Mouse (Mus musculus) frontal cortex, postnatal 36 days (tissue): ENCODE measurements at regions not wholly inside any gene's neighbourhood (a gene's known extent, or its start where the extent isn't known, plus 50 kb on each side); places are given as distances from the start of the nearest gene placed in this dataset.
A peak's percentile ranks its signal among the peaks of the same experiment; 100 is the strongest.

Experiments used
- DNase-seq, 2 experiments: peaks; one replicate each; pipeline ENCODE4 v3.0.0; 2022; ENCODE audit warnings: low spot score in 2 of 2

DNA sequence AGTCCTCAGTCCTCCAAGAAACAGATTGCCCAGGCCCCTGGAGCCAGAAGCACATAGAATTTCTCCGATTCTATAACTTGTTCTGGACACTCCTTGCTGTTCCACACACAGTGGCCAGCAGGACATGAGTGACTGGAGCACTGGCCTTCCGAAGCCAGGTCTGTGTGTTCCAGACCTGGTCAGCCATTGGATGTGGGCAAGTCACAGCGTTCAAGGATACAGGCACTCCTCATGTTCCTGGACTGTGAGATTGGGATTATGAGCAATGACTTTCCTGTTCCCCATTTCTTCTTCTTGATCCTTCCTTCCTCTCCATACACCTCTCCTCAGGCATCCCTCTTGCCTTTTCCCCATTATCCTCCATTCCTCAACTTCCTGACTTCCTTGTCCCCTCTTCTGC lies 281.8 kb upstream of the Gjb5 start:
- no peak for DNase-seq

GRCm38 (mm10) chr4:127636934-127637333 lies 279.0 kb upstream of the Gjb5 start:
- DNase-seq = no peak

GRCm38 (mm10) chr4:127635262-127635661 lies 277.3 kb upstream of the Gjb5 start:
- peak in 1 of 2 experiments; percentile 19 for DNase-seq

- no peak for DNase-seq
These were observed 261.9 kb upstream of the Gjb5 start for GRCm38 (mm10) chr4:127619870-127620269.

GRCm38 (mm10) chr4:127612761-127613160 lies 254.8 kb upstream of the Gjb5 start:
- DNase-seq = peak in 1 of 2 experiments; percentile 29

- DNase-seq = peak; percentile 76 to 87
These were observed 242.9 kb upstream of the Gjb5 start for GRCm38 (mm10) chr4:127600919-127601318.

GRCm38 (mm10) chr4:127598610-127599009 lies 240.6 kb upstream of the Gjb5 start:
- no peak for DNase-seq

GRCm38 (mm10) chr4:127594081-127594480 lies 236.1 kb upstream of the Gjb5 start:
- no peak for DNase-seq

- no peak for DNase-seq
These were observed 233.6 kb upstream of the Gjb5 start for GRCm38 (mm10) chr4:127591540-127591939.

GRCm38 (mm10) chr4:127586822-127587221 lies 228.8 kb upstream of the Gjb5 start:
- DNase-seq = no peak

GRCm38 (mm10) chr4:127576521-127576920 lies 218.5 kb upstream of the Gjb5 start:
- peak; percentile 34 to 71 for DNase-seq

DNA sequence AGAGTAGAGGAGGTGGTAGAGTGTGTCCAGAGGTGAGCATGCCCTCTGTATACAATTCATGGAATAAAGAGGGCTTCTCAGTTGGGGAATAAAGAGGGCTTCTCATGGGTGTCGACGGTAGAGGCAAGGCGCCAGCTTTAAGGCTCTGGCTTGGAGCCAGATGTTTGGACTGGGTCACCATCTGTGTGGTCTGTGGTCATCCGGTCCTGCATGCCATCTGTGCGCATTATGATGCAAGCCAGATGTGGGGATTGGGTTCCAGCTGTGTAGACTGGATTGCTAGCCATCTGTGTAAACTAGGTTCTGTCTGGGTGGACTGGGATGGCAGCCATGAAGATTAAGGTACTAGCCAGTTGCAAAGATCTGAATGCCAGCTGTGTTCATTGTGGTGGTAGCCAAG lies 204.6 kb upstream of the Gjb5 start:
- DNase-seq = no peak

DNA sequence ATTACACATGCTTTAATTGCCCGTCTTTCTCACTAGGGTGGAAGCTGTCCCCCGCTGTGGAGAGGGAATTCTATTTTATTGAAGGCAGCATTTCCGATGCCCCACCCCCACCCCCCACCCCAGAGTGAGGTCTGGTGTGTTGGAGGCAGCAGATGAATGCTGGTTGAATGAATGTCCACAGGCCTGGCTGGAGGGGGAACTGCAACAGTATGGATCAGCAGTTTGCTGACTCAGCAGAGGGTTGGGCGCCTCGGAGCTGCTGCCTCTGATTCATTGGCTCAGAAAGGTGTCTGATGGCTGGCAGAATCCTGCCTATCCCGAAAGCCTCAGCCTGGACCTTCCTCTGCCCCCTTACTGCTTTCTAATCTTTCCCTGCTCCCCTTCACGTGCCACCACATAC lies 200.6 kb upstream of the Gjb5 start:
- no peak for DNase-seq

DNA sequence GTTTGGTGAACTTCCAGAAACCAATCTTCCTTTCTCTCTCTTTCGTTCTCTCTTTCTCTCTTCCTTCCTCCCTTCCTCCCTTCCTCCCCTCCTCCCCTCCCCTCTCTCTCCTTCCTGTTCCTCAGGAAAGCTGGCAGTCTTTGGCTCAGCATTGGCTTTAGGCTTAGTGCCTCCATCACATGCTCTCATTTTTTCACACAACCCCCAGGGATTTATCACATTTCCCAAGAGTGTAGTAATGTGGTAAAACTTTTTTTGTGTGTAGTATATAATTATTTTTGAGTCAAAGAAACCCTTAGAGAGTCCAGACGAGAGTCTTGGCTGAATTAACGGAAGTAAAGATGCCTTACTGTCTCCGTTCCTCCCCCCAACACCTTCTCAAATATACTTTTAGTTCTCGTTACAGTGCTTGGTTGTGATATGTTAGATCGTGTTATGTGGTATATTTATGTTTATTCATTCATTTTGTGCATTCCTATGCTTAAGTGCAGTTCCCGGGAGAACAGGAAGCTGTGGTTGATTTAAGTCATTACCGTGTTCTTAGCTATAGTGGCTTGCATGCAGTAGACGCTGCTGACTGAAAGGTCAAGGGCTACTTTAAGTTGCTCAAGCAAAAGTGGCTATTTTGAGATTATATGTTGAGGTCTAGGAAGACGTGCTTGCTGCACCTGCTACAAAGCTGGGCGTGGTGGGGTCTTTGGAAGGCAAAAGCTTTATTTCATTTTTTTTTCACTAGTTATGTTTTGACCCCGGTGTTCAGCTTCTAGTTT lies 194.7 kb upstream of the Gjb5 start:
- no peak for DNase-seq

- no peak for DNase-seq
These were observed 191.6 kb upstream of the Gjb5 start for GRCm38 (mm10) chr4:127549581-127549980.

DNA sequence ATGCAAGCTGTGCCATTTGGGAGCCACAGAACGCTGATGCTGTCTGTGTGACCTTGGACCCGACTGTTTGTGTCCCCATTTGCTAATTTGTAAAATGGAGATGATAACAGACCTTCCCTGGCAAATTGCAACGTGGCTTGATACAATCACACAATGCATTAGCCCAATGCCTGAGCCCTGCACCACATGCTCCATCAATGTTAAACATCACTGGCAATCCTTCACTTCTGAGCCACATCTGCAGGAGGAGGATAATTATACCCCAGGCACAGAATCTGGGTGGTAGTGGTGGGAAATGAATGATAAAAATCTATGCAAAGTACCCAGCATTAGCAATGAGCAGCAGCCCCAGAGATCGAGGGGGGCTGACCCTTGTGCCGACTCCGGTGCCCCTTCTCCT lies 191.0 kb upstream of the Gjb5 start:
- no peak for DNase-seq

- no peak for DNase-seq
These were observed 187.1 kb upstream of the Gjb5 start for GRCm38 (mm10) chr4:127545106-127545505.

DNA sequence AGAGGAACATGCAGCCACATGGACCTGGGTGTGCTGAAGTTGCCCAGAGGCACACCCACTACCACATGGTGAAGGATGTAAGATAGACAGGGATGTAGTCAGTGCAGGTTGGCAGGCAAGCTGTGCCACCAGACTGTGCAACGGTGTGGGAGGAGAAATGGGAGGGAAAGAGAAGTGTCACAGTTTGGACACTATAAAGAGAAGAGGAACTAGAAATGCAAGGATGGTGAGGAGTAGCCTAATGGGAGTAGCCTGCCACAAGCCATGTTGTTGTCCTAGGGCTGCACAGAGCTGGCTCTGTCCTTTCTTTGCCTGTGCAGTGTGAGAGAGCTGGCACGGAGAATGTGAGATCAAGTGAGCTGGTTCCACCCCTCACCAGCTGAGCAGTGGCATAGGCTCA lies 185.3 kb upstream of the Gjb5 start:
- peak in 1 of 2 experiments; percentile 61 for DNase-seq

DNA sequence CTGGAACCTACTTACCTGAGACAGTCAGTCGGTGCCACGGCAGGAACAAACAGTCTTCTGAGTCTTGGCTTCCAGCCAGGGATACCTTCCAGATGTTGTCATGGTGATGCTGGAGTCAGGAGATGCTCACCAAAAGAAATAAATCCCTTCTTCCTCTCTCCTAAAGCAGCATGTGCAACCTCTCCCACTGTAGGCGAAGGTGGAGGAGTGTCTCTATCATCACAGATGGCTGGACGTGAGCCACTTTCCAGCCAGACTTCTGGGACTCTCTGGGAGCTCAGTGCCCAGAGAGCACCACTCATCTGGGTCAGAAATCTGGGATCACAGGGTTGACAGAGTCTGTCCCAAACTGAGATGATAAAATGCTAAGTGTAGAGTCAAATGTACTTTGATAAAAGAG lies 184.8 kb upstream of the Gjb5 start:
- peak in 1 of 2 experiments; percentile 67 for DNase-seq

GRCm38 (mm10) chr4:127536952-127537351 lies 179.0 kb upstream of the Gjb5 start:
- DNase-seq = peak in 1 of 2 experiments; percentile 22

DNA sequence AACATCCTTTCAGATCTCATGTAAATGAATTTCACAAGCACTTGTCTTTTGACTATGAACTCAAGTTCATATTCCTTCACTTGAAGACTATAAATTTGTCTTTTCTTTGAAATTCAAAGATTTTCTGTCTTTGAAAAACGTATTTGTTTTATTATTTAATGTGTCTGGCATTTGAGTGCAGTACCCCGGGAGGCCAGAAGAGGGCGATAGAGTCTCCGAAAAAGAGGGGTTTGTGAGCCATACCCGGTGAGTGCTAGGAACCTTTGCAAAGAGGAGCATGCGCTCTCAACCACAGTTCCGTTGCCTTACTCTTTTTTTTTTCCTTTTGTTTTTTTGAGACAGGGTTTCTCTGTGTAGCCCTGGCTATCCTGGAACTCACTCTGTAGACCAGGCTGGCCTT lies 177.6 kb upstream of the Gjb5 start:
- DNase-seq = no peak

DNA sequence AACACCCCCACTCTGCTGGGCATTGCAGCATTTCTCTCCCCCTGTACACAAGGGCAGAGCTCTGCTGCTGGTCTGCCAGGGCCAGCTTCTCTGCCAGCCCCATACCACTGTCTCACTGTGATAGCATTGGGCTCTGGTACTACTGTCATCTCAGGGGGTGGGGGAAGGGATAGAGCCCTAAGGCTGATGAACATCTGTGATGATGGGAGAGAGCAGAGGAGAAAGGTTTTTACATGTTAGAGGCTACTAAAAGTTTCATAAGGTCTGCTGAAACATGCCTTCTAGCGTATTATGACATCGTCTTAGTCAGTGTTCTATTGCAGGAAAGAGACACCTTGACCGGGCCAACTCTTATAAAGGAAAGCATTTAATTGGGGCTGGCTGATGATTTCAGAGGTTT lies 176.4 kb upstream of the Gjb5 start:
- DNase-seq = no peak

GRCm38 (mm10) chr4:127533726-127534125 lies 175.7 kb upstream of the Gjb5 start:
- DNase-seq = no peak

GRCm38 (mm10) chr4:127530779-127531178 lies 172.8 kb upstream of the Gjb5 start:
- DNase-seq = no peak
